Mouse (Mus musculus): Measurements from ENCODE around the gene Plau. TPM values are rescaled to one million over a fixed set of nuclear protein-coding genes. Genes with fewer than 3 reads are reported as not detected.
A peak's percentile ranks its signal among the peaks of the same experiment; 100 is the strongest.

Plau gene
- total and polyA plus RNA-seq, 3 experiments, result 5.0 TPM; not detected in 2

DNA sequence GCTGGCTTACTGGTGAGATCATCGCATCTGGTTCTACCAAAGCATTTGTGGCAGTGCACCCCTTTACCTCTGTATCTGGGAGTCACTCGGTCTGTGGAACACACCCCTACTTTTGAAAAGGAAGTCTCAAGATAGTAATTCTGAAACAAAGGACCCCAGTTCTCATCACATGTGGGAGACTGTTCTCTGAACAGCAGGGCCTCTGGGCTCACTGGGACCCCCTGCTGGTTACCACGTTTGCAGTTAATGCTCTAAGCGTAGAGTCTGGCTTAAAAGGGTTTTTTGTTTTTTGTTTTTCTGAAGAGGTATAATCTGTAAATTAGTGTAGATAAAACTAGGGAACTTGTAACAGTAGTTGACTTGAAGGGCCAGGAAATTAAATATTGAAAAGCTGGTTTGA is 49.8 kb downstream of the Plau start:
- DNase-seq (ENCODE audit: low spot score), result peak; percentile 19
- no peak for TF ChIP-seq GATA1 (IDR thresholded peaks at IDR 0.05; ENCODE audit: borderline replicate concordance, low read length)
- no peak for TF ChIP-seq CTCF (IDR thresholded peaks at IDR 0.05; ENCODE audit: low read depth, low read length)
- no peak for TF ChIP-seq TAL1 (conservative IDR thresholded peaks at IDR 0.05; ENCODE audit: low read depth, low read length)
- TF ChIP-seq GATA2 (IDR thresholded peaks at IDR 0.05; ENCODE audit: borderline replicate concordance, low read depth, low read length), result no peak
- TF ChIP-seq POLR2AphosphoS5 (IDR thresholded peaks at IDR 0.05; ENCODE audit: insufficient replicate concordance, low read depth, low read length), result no peak

GRCm38 (mm10) chr14:20887541-20888085 is 51.2 kb downstream of the Plau start:
- no peak for TF ChIP-seq GATA2 (IDR thresholded peaks at IDR 0.05; ENCODE audit: borderline replicate concordance, low read depth, low read length)
- no peak for TF ChIP-seq CTCF (IDR thresholded peaks at IDR 0.05; ENCODE audit: low read depth, low read length)
- TF ChIP-seq GATA1 (IDR thresholded peaks at IDR 0.05; ENCODE audit: borderline replicate concordance, low read length), result no peak
- Histone ChIP-seq H3K4me1 (ENCODE audit: insufficient read depth, low read depth, low read length) (peaks cover 41% of the 10 kb centered on the region), H3K27me3 (ENCODE audit: insufficient read depth, low read length) (peaks cover 10% of the 10 kb centered on the region), H3K36me3 (replicated peaks) (no peaks in the 10 kb centered on the region), H3K4me3 (ENCODE audit: low read depth, low read length) (no peak overlapping the region), H3K9me3 (replicated peaks) (no peaks in the 10 kb centered on the region)
- no peak for DNase-seq (ENCODE audit: low spot score)
- ATAC-seq (ENCODE audit: extremely low read depth, insufficient number of reproducible peaks, low FRiP score, poor library complexity, severe bottlenecking), result no peak

More for the DNA sequence above, 49.8 kb downstream of the Plau start:
- Histone ChIP-seq H3K27me3 (ENCODE audit: insufficient read depth, low read length) (no peaks in the 10 kb centered on the region), H3K4me3 (ENCODE audit: low read depth, low read length) (no peak overlapping the region; the same call in 1 of the 2 replicates), H3K36me3 (replicated peaks) (no peaks in the 10 kb centered on the region), H3K9me3 (replicated peaks) (no peaks in the 10 kb centered on the region), H3K4me1 (ENCODE audit: insufficient read depth, low read depth, low read length) (peaks cover 41% of the 10 kb centered on the region)
- no peak for ATAC-seq (ENCODE audit: extremely low read depth, insufficient number of reproducible peaks, low FRiP score, poor library complexity, severe bottlenecking)

DNA sequence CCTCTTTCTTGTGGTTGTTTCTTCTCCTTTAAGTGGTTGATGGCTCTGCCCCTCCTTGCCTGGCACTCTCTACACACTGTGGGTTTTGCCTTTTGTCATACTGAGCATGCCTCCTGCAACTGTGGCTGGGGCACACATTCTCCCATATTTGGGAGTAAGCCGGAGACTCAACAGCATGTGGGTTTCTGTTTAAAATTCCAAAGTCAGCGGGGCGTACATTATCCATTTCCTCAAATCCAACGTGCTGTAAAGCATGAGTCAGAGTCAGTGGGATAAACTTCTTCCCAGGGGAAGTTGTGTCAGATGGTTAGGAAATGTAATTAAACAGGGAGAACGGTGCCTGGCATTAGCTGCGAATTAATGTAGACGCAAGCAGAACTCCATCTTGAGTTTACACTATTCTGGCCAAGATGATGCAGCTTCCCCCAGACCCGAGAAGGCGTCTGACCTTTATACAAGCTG is 55.5 kb downstream of the Plau start:
- DNase-seq (ENCODE audit: low spot score) (no peak), ATAC-seq (ENCODE audit: extremely low read depth, insufficient number of reproducible peaks, low FRiP score, poor library complexity, severe bottlenecking) (no peak)
- Histone ChIP-seq H3K36me3 (replicated peaks) (no peaks in the 10 kb centered on the region), H3K4me1 (ENCODE audit: insufficient read depth, low read depth, low read length) (peaks cover 14% of the 10 kb centered on the region), H3K9me3 (replicated peaks) (no peaks in the 10 kb centered on the region), H3K4me3 (ENCODE audit: low read depth, low read length) (no peak overlapping the region), H3K27me3 (ENCODE audit: insufficient read depth, low read length) (peaks cover 19% of the 10 kb centered on the region)
- TF ChIP-seq GATA2 (IDR thresholded peaks at IDR 0.05; ENCODE audit: borderline replicate concordance, low read depth, low read length), result no peak
- no peak for TF ChIP-seq TAL1 (conservative IDR thresholded peaks at IDR 0.05; ENCODE audit: low read depth, low read length)
- TF ChIP-seq GATA1 (IDR thresholded peaks at IDR 0.05; ENCODE audit: borderline replicate concordance, low read length), result no peak
- no peak for TF ChIP-seq POLR2AphosphoS5 (IDR thresholded peaks at IDR 0.05; ENCODE audit: insufficient replicate concordance, low read depth, low read length)
- no peak for TF ChIP-seq CTCF (IDR thresholded peaks at IDR 0.05; ENCODE audit: low read depth, low read length)

Other genes starting within 250 kb of the Plau start
- gene Usp54, start 195.6 kb upstream of the Plau start, total RNA-seq (2014; fragmentation: Nextera tagmentation), result 3.7 and 3.9 TPM in 2 replicates
- gene Usp54, start 195.6 kb upstream of the Plau start, total RNA-seq (2017), result 2.7 and 3.3 TPM in 2 replicates
- gene Usp54, start 195.6 kb upstream of the Plau start, polyA plus RNA-seq (2012), result 0.58 and 0.72 TPM in 2 replicates
- not detected in 2 replicates for gene Myoz1, start 180.1 kb upstream of the Plau start, total RNA-seq (2014; fragmentation: Nextera tagmentation)
- 0.23 TPM in 1 of 2 replicates, not detected in the other for gene Myoz1, start 180.1 kb upstream of the Plau start, total RNA-seq (2017)
- not detected in 2 replicates for gene Myoz1, start 180.1 kb upstream of the Plau start, polyA plus RNA-seq (2012)
- 0.23 TPM in 1 of 2 replicates, not detected in the other for gene Synpo2l, start 168.3 kb upstream of the Plau start, total RNA-seq (2014; fragmentation: Nextera tagmentation)
- gene Synpo2l, start 168.3 kb upstream of the Plau start, total RNA-seq (2017), result 0.06 and 0.11 TPM in 2 replicates
- 0.04 and 0.07 TPM in 2 replicates for gene Synpo2l, start 168.3 kb upstream of the Plau start, polyA plus RNA-seq (2012)
- gene Sec24c, start 162.4 kb upstream of the Plau start, total RNA-seq (2014; fragmentation: Nextera tagmentation), result 119 and 126 TPM in 2 replicates
- 88.4 and 101 TPM in 2 replicates for gene Sec24c, start 162.4 kb upstream of the Plau start, total RNA-seq (2017)
- gene Sec24c, start 162.4 kb upstream of the Plau start, polyA plus RNA-seq (2012), result 255 and 271 TPM in 2 replicates
- gene Fut11, start 141.7 kb upstream of the Plau start, total RNA-seq (2014; fragmentation: Nextera tagmentation), result 3.5 and 4.6 TPM in 2 replicates
- gene Fut11, start 141.7 kb upstream of the Plau start, total RNA-seq (2017), result 7.8 and 8.3 TPM in 2 replicates
- 4.1 and 5.0 TPM in 2 replicates for gene Fut11, start 141.7 kb upstream of the Plau start, polyA plus RNA-seq (2012)
- gene Chchd1, start 133.7 kb upstream of the Plau start, total RNA-seq (2014; fragmentation: Nextera tagmentation), result 43.0 and 53.6 TPM in 2 replicates
- gene Chchd1, start 133.7 kb upstream of the Plau start, total RNA-seq (2017), result 135 and 152 TPM in 2 replicates
- gene Chchd1, start 133.7 kb upstream of the Plau start, polyA plus RNA-seq (2012), result 8.4 and 8.7 TPM in 2 replicates
- 41.1 and 41.2 TPM in 2 replicates for gene Zswim8, start 129.1 kb upstream of the Plau start, total RNA-seq (2014; fragmentation: Nextera tagmentation)
- 16.7 and 19.1 TPM in 2 replicates for gene Zswim8, start 129.1 kb upstream of the Plau start, total RNA-seq (2017)
- gene Zswim8, start 129.1 kb upstream of the Plau start, polyA plus RNA-seq (2012), result 31.5 and 35.7 TPM in 2 replicates
- 195 and 204 TPM in 2 replicates for gene Ndst2, start 102.1 kb upstream of the Plau start, total RNA-seq (2014; fragmentation: Nextera tagmentation)
- 227 and 232 TPM in 2 replicates for gene Ndst2, start 102.1 kb upstream of the Plau start, total RNA-seq (2017)
- 61.4 and 72.2 TPM in 2 replicates for gene Ndst2, start 102.1 kb upstream of the Plau start, polyA plus RNA-seq (2012)
- 29.4 and 30.3 TPM in 2 replicates for gene Camk2g, start 42.6 kb upstream of the Plau start, total RNA-seq (2014; fragmentation: Nextera tagmentation)
- 37.4 and 40.4 TPM in 2 replicates for gene Camk2g, start 42.6 kb upstream of the Plau start, total RNA-seq (2017)
- gene Camk2g, start 42.6 kb upstream of the Plau start, polyA plus RNA-seq (2012), result 30.2 and 35.9 TPM in 2 replicates
- 124 and 125 TPM in 2 replicates for gene Vcl, start 92.7 kb downstream of the Plau start, total RNA-seq (2014; fragmentation: Nextera tagmentation)
- gene Vcl, start 92.7 kb downstream of the Plau start, total RNA-seq (2017), result 34.6 and 36.9 TPM in 2 replicates
- gene Vcl, start 92.7 kb downstream of the Plau start, polyA plus RNA-seq (2012), result 14.3 and 47.3 TPM in 2 replicates
- gene Ap3m1, start 215.8 kb downstream of the Plau start, total RNA-seq (2014; fragmentation: Nextera tagmentation), result 117 and 148 TPM in 2 replicates
- 98.7 and 114 TPM in 2 replicates for gene Ap3m1, start 215.8 kb downstream of the Plau start, total RNA-seq (2017)
- 6.8 and 8.2 TPM in 2 replicates for gene Ap3m1, start 215.8 kb downstream of the Plau start, polyA plus RNA-seq (2012)
- gene Adk, start 215.9 kb downstream of the Plau start, total RNA-seq (2014; fragmentation: Nextera tagmentation), result 457 and 489 TPM in 2 replicates
- gene Adk, start 215.9 kb downstream of the Plau start, total RNA-seq (2017), result 547 and 633 TPM in 2 replicates
- gene Adk, start 215.9 kb downstream of the Plau start, polyA plus RNA-seq (2012), result 20.3 and 20.8 TPM in 2 replicates